Mouse (Mus musculus): ENCODE measurements around the gene Ubp1. TPM values are rescaled to one million over a fixed set of nuclear protein-coding genes. Genes with fewer than 3 reads are reported as not detected.

Ubp1 gene
- polyA plus RNA-seq, 1 experiment from 2014 or later = 35.4 TPM

GRCm38 (mm10) chr9:113939063-113939850 is 8.5 kb downstream of the Ubp1 start:
- WGBS = 92% methylated on average over 9 of the region's 9 CpGs
- H3K4me3 ChIP-seq = no peak overlapping the region
- H3K4me1 ChIP-seq = peaks cover 9% of the 10 kb centered on the region; the same call in 1 of the 2 replicates
- H3K9me3 ChIP-seq = no peaks in the 10 kb centered on the region
- DNase-seq (ENCODE audit: extremely low spot score, low spot score) = no peak
- H3K27ac ChIP-seq = no peak overlapping the region
- H3K27me3 ChIP-seq (ENCODE audit: poor library complexity, severe bottlenecking) = no peaks in the 10 kb centered on the region
- peaks cover under 1% of the 10 kb centered on the region for H3K36me3 ChIP-seq (replicated peaks)

DNA sequence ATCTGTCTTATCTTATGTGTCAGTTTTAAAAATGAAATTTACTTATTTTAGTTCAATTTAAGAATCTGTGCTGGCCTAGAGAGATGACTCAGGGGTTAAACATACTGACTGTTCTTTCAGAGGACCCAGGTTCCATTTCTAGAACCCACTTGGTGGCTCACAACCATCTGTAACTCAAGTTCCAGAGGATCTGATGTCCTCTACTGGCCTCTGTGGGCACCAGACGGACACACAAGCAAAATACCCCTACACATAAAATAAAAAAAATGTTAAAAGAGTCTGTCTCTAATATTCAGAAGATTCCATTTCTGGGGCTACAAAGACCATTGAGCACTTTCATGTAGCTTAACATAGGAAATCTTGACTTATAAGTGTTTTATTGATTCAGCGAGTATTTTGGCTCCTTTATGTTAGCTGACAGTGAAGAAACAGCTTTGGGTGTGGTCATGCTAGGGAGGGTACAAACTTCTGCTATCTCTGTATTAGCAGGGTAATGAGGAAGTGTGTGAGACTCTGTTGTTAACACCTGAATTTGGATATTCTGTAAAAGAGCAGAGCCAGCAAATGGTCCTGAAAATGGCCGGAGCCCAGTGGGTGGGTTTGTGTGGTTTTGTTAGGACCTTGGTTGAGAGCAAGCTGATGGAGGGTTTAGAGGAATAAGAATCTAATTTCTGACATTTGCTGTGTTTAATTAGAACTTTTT is 10.5 kb downstream of the Ubp1 start:
- no peaks in the 10 kb centered on the region for H3K27me3 ChIP-seq (ENCODE audit: poor library complexity, severe bottlenecking)
- H3K36me3 ChIP-seq (replicated peaks) = peaks cover 21% of the 10 kb centered on the region
- no peak overlapping the region for H3K27ac ChIP-seq
- no peak overlapping the region for H3K4me3 ChIP-seq
- peaks cover 3% of the 10 kb centered on the region; the same call in 1 of the 2 replicates for H3K4me1 ChIP-seq
- no peaks in the 10 kb centered on the region for H3K9me3 ChIP-seq
- WGBS = 90% methylated on average over 3 of the region's 3 CpGs
- no peak for DNase-seq (ENCODE audit: extremely low spot score, low spot score)

DNA sequence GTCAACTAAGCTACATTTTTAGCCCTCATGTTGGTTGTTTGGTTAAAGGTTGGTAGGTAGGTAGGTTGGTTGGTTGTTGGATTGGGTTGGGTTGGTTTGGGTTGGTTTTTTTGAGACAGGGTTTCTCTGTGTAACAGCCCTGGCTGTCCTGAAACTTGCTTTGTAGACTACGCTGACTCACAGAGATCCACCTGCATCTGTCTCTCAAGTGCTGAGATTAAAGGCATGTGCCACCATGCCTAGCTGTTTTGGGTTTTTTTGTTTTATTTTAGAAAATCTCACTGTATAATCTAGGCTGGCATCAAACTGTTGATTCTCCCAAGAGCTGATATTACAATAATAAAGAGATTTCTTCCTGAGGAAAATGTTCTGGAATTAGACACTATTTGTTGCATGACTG is 12.6 kb downstream of the Ubp1 start:
- no peak for DNase-seq (ENCODE audit: extremely low spot score, low spot score)
- WGBS = 97% methylated on average over 1 of the region's 1 CpGs
- H3K36me3 ChIP-seq (replicated peaks) = peaks cover 41% of the 10 kb centered on the region
- no peaks in the 10 kb centered on the region for H3K27me3 ChIP-seq (ENCODE audit: poor library complexity, severe bottlenecking)
- H3K9me3 ChIP-seq = no peaks in the 10 kb centered on the region
- H3K4me1 ChIP-seq = peaks cover 3% of the 10 kb centered on the region; the same call in 1 of the 2 replicates
- no peak overlapping the region for H3K27ac ChIP-seq
- H3K4me3 ChIP-seq = no peak overlapping the region

DNA sequence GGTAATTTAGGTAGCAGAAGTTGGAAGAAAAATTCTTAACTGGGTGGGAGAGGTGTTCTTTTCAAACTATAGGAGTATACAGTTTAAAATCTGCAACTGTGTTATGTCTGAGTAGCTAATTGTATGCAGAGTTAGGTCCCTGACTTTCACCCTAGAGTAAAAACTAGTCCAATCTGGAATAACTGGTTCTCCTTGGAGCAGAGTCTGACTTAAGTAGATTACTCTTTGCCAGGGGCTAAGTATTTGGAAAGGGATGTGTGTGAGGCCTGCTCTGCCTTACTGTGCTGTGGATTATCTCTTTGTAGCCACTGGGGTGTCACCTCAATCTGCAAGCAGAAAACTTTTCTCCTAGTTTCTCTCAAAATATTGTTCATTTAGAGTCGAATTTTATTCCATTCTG is 16.5 kb downstream of the Ubp1 start:
- Histone ChIP-seq H3K27ac (no peak overlapping the region), H3K27me3 (ENCODE audit: poor library complexity, severe bottlenecking) (no peaks in the 10 kb centered on the region), H3K4me1 (no peaks in the 10 kb centered on the region), H3K9me3 (no peaks in the 10 kb centered on the region), H3K36me3 (replicated peaks) (peaks cover 64% of the 10 kb centered on the region), H3K4me3 (no peak overlapping the region)
- DNase-seq (ENCODE audit: extremely low spot score, low spot score) = no peak
- WGBS = 89% methylated on average over 1 of the region's 1 CpGs

- no peaks in the 10 kb centered on the region for H3K9me3 ChIP-seq
- no peak overlapping the region for H3K4me3 ChIP-seq
- no peaks in the 10 kb centered on the region for H3K4me1 ChIP-seq
- no peak for DNase-seq (ENCODE audit: extremely low spot score, low spot score)
- no peak overlapping the region for H3K27ac ChIP-seq
- H3K27me3 ChIP-seq (ENCODE audit: poor library complexity, severe bottlenecking) = no peaks in the 10 kb centered on the region
- WGBS = 98% methylated on average over 4 of the region's 4 CpGs
- H3K36me3 ChIP-seq (replicated peaks) = peaks cover 90% of the 10 kb centered on the region
Measured at GRCm38 (mm10) chr9:113957777-113958176, 27.0 kb downstream of the Ubp1 start.

DNA sequence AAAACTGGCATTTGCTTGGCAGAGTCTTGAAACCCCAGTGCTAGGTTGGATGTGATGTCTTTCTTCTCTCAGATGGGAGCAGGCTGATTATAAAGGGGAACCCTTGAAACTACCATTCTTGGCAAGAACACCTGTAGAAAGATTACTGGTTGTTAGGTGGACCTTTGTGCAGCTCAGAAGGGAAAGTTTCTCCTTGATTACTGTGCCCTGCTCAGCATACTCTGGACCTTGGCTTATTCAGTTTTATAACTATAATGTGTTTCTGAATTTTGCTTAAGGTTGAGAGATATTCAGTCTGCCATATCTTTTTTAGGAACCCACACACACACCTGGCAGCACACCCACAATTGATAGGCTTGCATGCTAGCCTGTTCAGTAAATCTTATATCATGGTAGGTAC is 33.0 kb downstream of the Ubp1 start:
- no peak for DNase-seq (ENCODE audit: extremely low spot score, low spot score)
- Histone ChIP-seq H3K36me3 (replicated peaks) (peaks cover 100% of the 10 kb centered on the region), H3K27ac (no peak overlapping the region), H3K4me3 (no peak overlapping the region), H3K27me3 (ENCODE audit: poor library complexity, severe bottlenecking) (no peaks in the 10 kb centered on the region), H3K9me3 (no peaks in the 10 kb centered on the region), H3K4me1 (no peaks in the 10 kb centered on the region)

GRCm38 (mm10) chr9:113964415-113964814 is 33.7 kb downstream of the Ubp1 start:
- DNase-seq (ENCODE audit: extremely low spot score, low spot score) = no peak
- WGBS = 92% methylated on average over 8 of the region's 8 CpGs
- H3K36me3 ChIP-seq (replicated peaks) = peaks cover 100% of the 10 kb centered on the region

GRCm38 (mm10) chr9:113966838-113967237 is 36.1 kb downstream of the Ubp1 start:
- H3K4me3 ChIP-seq = no peak overlapping the region
- H3K27me3 ChIP-seq (ENCODE audit: poor library complexity, severe bottlenecking) = no peaks in the 10 kb centered on the region
- H3K27ac ChIP-seq = no peak overlapping the region
- WGBS = 93% methylated on average over 4 of the region's 4 CpGs
- H3K4me1 ChIP-seq = no peaks in the 10 kb centered on the region
- no peaks in the 10 kb centered on the region for H3K9me3 ChIP-seq
- H3K36me3 ChIP-seq (replicated peaks) = peaks cover 100% of the 10 kb centered on the region
- no peak for DNase-seq (ENCODE audit: extremely low spot score, low spot score)

More at GRCm38 (mm10) chr9:113964415-113964814, 33.7 kb downstream of the Ubp1 start:
- H3K4me1 ChIP-seq = no peaks in the 10 kb centered on the region
- no peak overlapping the region for H3K4me3 ChIP-seq
- no peaks in the 10 kb centered on the region for H3K9me3 ChIP-seq
- H3K27me3 ChIP-seq (ENCODE audit: poor library complexity, severe bottlenecking) = no peaks in the 10 kb centered on the region
- no peak overlapping the region for H3K27ac ChIP-seq

DNA sequence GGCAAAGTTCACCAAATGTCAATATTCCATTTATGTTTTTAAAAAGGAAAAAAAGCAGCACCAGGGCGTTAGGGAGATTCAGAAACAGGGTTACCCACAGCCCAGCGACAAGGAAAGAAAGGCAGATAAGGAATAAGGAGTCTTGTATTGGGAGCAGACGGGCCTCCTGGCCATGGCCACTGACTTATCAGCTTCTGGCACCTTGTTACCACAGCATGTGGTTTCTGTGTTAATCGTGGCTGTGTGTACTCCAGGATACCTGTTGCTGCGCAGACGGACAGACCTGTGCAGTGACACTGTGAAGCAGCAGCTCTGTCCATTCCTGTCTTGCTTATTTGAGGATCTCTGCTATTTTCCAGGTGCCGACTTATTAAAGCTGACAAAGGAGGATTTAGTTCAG is 38.2 kb downstream of the Ubp1 start:
- no peak overlapping the region for H3K4me3 ChIP-seq
- H3K4me1 ChIP-seq = no peaks in the 10 kb centered on the region
- H3K36me3 ChIP-seq (replicated peaks) = peaks cover 98% of the 10 kb centered on the region
- 89% methylated on average over 7 of the region's 7 CpGs for WGBS
- H3K27me3 ChIP-seq (ENCODE audit: poor library complexity, severe bottlenecking) = no peaks in the 10 kb centered on the region
- no peak for DNase-seq (ENCODE audit: extremely low spot score, low spot score)
- no peak overlapping the region for H3K27ac ChIP-seq
- H3K9me3 ChIP-seq = no peaks in the 10 kb centered on the region

DNA sequence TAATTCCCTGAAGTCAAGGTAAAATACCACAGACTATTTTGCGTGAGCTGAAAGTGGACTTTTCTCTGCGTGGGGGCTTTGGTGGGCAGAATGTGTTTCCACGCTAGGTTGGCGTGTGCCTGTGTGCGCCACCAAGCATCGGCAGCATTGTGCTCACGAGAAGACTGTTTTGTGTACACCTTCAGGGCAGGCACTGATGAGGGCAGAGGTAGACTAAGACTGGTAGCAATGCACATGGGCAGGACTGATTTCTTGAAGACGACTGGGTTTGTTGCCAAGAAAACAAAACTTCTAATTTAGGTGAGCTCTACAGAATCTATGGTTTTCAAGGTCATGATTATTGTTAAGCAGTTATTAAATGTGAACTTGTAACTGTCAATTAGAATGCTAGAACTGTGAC is 38.7 kb downstream of the Ubp1 start:
- WGBS = 95% methylated on average over 8 of the region's 8 CpGs
- Histone ChIP-seq H3K27me3 (ENCODE audit: poor library complexity, severe bottlenecking) (no peaks in the 10 kb centered on the region), H3K36me3 (replicated peaks) (peaks cover 98% of the 10 kb centered on the region), H3K4me3 (no peak overlapping the region), H3K27ac (no peak overlapping the region), H3K4me1 (no peaks in the 10 kb centered on the region), H3K9me3 (no peaks in the 10 kb centered on the region)
- no peak for DNase-seq (ENCODE audit: extremely low spot score, low spot score)

DNA sequence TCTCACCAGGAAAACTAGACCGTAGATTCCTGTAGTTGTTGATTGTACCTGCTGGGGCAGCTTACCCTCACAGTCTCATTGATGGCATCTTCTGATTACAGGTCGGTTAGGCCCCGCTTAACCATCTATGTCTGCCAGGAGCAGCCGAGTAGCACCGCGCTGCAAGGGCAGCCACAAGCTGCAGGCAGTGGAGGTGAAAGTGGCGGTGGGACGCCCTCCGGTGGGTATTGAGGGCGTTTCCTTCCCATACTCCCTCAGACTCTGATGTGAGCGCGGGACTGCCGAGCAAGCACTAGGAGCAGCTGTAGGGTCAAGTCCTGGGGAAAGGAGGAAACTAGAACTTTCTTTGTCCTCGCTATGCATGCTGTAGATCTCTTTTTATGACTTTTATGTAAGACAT is 39.3 kb downstream of the Ubp1 start:
- H3K36me3 ChIP-seq (replicated peaks) = peaks cover 98% of the 10 kb centered on the region
- H3K4me1 ChIP-seq = no peaks in the 10 kb centered on the region
- H3K9me3 ChIP-seq = no peaks in the 10 kb centered on the region
- DNase-seq (ENCODE audit: extremely low spot score, low spot score) = no peak
- no peaks in the 10 kb centered on the region for H3K27me3 ChIP-seq (ENCODE audit: poor library complexity, severe bottlenecking)
- H3K4me3 ChIP-seq = no peak overlapping the region
- 90% methylated on average over 14 of the region's 14 CpGs for WGBS
- H3K27ac ChIP-seq = no peak overlapping the region

DNA sequence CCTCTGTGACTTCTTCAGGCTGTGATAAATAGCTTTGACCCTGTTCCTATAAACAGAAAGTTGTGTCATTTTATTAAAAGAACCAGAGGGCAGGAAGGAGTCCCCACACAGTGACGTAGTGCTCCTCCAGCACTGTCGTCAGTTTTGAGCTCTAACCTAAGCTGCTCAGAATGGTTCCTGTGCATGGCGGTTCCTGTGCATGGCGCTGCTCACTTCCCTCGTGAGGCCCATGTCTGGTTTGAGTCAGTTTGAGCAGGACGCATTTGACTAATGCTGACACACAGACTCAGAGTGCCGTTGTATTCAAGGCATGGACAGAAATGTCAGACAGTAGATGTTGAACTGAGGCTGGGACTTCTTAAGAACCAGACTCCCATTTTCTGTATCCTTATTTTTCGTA is 40.9 kb downstream of the Ubp1 start:
- Histone ChIP-seq H3K36me3 (replicated peaks) (peaks cover 98% of the 10 kb centered on the region), H3K4me1 (no peaks in the 10 kb centered on the region), H3K4me3 (no peak overlapping the region), H3K27me3 (ENCODE audit: poor library complexity, severe bottlenecking) (no peaks in the 10 kb centered on the region), H3K27ac (no peak overlapping the region), H3K9me3 (no peaks in the 10 kb centered on the region)
- 90% methylated on average over 8 of the region's 8 CpGs for WGBS
- DNase-seq (ENCODE audit: extremely low spot score, low spot score) = no peak

GRCm38 (mm10) chr9:113973857-113974256 is 43.1 kb downstream of the Ubp1 start:
- H3K4me1 ChIP-seq = no peaks in the 10 kb centered on the region
- no peaks in the 10 kb centered on the region for H3K9me3 ChIP-seq
- H3K36me3 ChIP-seq (replicated peaks) = peaks cover 98% of the 10 kb centered on the region
- H3K27me3 ChIP-seq (ENCODE audit: poor library complexity, severe bottlenecking) = no peaks in the 10 kb centered on the region
- DNase-seq (ENCODE audit: extremely low spot score, low spot score) = no peak
- no peak overlapping the region for H3K27ac ChIP-seq
- H3K4me3 ChIP-seq = no peak overlapping the region
- WGBS = 75% methylated on average over 4 of the region's 4 CpGs
